Mouse (Mus musculus): ENCODE results near the gene Lpp.
A peak's percentile ranks its signal among the peaks of the same experiment; 100 is the strongest.

The Lpp gene

DNA sequence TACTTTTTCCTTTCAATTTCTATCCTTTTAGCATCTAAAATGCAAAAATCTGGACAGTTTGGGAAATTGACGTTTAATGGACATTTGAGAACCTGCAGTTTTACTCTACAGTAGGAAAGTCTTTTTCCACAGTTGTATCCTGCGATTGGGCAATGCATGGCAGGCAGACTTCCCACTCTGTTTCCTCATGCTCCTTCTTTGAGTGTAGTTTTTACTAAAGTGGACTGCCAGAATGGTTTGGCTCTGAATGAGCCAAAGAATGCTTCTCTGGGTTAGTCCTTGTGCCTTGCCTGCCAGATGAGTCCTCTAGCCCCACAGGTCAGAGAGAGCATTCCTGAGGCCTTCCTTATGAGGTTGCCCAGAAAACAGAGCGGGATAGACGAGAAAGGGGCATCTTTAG is 166.5 kb downstream of the Lpp start:
- DNase-seq (ENCODE audit: low spot score in 2 of 2), result no peak

DNA sequence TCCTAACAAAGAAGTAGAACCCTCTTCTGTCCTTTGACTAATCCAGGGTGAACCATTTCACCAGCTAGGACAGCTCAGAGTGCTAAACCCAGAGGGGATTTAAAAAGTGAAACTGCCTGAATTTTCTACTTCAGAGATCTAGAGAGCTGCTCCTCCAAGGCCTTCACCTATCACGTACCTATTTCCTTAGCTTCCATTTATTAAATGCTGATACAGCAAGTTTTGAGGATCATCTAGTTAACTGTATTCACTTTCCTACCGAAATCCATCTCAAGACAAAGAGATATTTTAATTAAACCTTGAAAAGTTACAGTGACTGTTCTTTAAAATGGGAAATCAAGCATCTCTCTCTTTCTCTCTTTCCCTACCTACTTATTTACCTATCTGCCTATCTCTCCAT is 167.7 kb downstream of the Lpp start:
- DNase-seq (ENCODE audit: low spot score in 2 of 2), result no peak

DNA sequence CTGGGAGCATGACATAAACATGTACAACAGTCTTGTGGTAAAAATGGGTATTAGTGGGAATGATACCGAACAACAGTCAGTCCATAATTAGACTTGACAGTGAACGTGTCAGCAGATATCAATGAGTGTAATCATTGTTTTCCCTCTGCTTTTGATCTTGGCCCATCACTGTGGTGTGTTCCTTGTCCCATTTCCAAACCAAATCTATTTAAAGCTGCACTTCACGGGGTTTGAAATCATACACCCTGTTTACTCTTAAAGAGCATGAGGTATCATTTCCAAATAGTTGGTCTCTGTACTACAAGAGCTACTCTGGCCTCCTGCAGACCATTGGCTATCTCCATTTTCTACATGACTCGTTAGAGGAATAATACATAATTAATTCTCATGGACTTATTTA is 168.3 kb downstream of the Lpp start:
- no peak for DNase-seq (ENCODE audit: low spot score in 2 of 2)

DNA sequence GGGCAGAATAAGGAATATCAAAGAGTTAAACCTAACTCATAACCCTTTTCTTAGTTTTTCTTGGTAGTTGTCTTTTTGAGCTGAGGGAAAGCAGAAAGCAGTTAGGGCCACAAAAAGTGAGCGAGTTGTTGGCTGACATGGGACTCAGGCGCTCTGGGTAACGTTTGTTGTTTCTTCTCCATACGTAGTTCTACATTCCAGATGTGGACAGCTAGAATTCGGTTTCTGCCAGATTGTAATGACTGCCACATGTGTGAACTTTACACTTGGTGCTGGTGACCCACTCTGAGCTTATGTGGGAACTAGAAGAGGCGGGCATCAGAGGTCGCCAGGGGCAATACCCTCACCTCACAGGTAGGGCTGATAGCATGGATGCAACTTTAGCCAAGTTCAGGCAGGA is 172.0 kb downstream of the Lpp start:
- no peak for DNase-seq (ENCODE audit: low spot score in 2 of 2)

DNA sequence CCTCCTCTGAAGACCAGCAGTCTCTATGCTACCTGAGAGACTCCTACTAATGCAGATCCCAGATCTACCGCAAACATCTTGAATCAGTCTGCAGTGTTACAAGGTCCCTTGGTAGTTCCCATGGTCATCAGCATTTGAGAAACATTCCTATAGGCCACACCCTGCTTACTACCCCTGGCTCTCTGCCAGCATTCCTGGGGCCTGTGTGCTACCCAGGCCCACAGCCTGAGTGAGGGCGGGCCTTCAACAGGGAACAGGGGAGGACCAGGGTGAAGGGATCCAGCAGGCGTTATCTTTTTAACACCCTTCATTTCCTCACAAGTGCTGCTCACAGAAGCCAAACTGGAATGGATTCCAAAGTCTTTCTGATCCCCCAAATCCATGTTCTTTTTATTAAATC is 173.0 kb downstream of the Lpp start:
- no peak for DNase-seq (ENCODE audit: low spot score in 2 of 2)

DNA sequence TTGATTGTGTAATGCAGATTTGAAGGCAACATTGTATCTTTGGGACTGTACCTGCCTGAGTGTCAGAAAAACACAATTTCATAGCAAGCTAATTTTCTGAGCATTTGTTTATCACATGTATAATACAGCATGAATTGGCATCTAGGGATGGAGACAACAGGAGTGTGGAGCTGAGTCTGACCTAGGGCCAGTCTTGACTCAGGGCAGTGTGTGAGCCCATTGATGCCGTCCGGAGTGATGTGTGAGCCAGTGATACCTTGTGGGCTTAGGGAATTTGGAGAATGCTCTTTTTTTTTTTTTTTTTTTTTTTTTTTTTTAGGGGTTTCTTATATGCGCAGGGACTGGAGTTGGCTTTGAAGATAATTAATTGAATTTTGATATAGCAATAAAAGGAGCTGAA is 174.3 kb downstream of the Lpp start:
- DNase-seq (ENCODE audit: low spot score in 2 of 2), result no peak

DNA sequence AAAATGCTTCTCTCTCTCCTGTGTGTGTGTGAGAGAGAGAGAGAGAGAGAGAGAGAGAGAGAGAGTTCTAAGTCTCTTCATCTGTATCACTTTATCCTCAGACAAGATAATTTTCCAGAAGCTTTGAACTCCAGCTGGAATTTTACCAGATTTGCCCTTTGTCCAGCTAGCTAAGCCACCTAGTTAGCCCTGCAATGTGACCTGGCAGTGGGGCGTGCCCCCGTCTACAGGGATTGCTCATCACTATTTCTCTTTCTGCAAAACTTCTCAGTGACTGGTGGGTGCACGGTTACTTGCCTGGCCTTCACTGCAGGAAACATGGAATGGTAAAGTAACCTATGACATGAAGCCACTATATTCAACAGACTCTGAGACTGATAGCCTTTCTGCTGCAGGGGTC is 174.8 kb downstream of the Lpp start:
- DNase-seq (ENCODE audit: low spot score in 2 of 2), result no peak

DNA sequence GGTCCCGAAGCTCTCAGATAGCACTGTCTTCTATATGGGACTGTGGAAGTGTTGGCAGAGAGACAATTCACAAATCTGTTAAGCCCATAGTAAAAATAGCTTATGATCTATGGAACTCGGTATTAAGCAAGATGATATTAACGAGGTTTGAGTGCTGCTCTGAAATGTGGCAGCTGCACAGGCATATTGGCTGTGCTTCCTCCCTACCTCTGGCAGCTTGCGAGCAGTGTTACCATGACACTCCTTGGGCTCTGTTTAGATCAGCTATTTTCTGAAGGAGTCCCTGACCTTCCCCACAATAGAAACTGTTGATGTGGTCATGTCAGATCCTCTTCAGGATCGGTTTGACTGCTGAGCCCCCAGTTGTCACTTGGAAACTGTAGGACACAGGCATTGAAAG is 176.4 kb downstream of the Lpp start:
- no peak for DNase-seq (ENCODE audit: low spot score in 2 of 2)

DNA sequence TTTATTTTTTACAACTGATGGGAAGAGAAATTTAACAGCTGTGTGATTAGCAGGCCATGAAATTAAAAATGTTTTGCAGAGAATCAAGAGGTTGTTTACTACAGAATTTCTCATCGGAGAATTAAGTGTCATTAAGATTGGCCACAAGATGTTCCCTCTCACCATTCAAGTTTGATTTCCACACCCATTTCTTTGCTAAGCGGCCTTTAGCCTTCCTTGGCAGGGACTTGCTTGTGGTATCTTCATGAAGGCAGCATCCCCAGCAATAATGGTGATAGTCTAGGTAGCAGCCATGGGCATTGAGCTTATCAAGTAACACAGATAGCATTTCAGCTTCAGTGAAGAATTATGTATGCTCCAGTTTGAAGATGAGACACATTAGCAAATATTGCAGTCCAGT is 183.7 kb downstream of the Lpp start:
- no peak for DNase-seq (ENCODE audit: low spot score in 2 of 2)

DNA sequence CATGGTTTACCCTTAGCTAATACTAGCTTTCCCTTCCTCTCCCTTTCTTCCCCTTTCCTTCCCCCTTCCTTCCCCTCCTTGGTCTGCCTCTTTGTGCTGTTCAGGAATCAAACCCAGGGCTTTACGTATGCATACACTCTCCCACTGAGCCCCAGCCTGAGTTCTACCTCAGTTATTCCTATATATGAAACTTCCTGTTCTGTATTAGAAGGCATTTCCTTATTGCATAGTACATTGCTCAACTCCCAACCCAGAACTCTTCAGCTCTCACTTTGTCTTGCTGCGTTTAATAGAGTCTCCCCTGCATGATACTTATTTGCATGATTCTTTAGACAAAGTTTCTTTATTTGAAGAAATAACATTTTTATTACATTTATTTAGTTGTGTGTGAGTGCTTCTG is 184.5 kb downstream of the Lpp start:
- DNase-seq (ENCODE audit: low spot score in 2 of 2), result no peak

DNA sequence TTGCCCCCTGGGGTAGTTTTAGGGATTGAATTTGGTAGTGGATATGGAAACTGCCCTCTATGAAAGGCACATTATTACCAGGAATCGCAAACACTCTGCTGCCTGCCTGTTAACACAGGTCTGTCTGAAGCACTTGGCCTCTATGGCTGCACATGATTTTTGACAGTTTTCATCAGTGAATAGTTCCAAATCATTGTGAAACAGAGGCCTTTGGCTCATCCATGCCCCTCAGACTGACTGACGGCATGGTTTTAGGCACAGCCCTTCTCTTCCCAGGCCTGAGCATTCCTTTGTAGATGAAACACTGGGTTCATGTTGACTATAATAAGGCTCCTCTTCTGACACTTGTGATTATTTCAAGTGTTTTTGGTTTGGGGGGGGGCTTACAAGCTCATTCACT is 189.5 kb downstream of the Lpp start:
- no peak for DNase-seq (ENCODE audit: low spot score in 2 of 2)

DNA sequence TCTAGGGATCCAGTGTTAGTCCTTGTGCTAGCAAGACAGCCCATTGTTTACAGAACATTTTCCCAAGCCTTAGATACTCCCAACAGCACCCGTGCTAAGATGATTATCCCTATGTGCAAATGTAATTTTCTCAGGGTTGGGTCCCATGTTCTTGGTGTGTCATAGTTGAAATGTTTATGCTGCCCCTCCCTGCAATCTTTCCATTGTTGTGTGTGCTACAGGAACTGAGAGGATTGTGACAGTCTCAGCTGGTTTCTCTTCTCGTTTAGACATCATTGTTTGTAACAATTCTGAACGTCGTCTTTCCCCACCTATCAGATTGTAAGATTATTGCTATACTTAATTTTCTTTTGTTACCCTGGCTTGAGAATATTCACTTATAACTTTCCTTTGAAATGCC is 200.2 kb downstream of the Lpp start:
- DNase-seq (ENCODE audit: low spot score in 2 of 2), result no peak

DNA sequence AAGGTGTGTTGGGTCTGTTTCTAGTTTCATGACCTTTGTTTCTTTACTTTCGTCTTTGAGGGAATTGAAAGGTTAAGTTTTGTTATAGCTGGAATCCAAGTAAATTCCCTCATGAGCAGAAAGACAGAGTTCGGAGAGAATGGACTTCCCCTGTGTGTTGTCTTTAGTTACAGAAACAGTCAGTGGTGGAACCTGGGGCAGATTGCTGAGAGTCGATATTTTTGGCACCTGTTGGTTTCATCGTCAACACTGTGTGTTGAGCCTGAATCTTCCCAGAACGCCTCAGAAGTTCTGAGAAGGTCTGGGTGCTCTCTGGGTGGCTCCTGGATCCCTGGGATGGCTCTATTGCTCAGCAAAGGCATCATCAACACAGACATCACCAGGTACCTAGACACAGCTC is 201.2 kb downstream of the Lpp start:
- DNase-seq (ENCODE audit: low spot score in 2 of 2), result no peak

DNA sequence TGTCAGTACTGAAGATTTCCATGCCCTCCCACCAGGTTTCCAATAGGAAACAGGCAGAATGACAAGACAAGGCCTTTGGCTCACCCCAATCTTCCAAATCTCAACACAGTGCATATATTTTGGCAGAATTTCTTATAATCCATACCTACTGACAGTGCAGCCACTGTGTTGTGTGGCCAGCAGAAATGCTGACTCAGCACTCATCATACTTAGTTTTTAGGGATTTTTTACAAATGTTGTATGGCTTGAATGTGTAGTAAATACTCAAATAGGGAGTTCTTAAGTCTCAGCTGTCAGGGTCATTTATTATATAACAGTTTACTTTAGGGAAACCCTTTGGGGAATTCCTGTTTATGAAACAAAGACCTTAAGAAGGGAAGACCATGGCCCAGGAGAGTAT is 202.2 kb downstream of the Lpp start:
- no peak for DNase-seq (ENCODE audit: low spot score in 2 of 2)

DNA sequence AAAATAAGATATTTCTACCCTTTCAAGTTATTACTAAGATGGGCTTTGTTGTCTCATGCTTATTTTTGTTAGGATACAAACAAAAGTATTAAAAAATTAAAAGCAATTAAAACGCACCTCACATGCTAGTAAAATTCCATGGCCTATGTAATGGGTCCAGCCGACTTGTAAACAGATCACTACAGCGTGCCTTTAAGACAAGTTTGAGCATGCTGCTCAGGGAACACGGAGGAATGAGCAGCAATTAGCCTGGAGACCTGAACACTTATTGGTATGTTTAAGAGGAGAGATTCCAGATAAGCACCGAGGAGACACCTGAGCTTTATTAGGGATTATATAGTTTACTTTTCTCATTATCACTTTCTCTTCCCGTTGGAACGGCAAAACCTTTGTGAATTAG is 205.3 kb downstream of the Lpp start:
- DNase-seq (ENCODE audit: low spot score in 2 of 2), result no peak

DNA sequence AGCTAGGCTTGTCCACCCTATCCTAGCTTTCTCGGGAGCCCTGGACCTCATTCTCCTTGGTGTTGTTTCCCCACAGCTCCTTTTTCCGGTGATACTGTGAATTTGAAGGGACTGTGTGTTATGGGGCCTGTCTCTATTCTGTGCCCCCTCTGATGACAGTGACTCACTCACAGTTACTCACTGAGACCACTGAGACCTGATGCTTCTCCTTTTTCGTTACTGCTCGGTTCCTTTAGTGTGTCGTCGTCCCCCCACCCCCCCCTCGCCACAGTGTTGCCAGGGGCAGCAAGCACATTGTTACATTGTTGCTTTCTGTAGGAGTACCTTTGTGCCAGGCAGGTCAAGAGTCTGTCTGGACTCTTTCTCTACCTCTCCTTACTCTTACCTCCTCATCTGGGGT is 206.5 kb downstream of the Lpp start:
- DNase-seq (ENCODE audit: low spot score in 2 of 2), result no peak

DNA sequence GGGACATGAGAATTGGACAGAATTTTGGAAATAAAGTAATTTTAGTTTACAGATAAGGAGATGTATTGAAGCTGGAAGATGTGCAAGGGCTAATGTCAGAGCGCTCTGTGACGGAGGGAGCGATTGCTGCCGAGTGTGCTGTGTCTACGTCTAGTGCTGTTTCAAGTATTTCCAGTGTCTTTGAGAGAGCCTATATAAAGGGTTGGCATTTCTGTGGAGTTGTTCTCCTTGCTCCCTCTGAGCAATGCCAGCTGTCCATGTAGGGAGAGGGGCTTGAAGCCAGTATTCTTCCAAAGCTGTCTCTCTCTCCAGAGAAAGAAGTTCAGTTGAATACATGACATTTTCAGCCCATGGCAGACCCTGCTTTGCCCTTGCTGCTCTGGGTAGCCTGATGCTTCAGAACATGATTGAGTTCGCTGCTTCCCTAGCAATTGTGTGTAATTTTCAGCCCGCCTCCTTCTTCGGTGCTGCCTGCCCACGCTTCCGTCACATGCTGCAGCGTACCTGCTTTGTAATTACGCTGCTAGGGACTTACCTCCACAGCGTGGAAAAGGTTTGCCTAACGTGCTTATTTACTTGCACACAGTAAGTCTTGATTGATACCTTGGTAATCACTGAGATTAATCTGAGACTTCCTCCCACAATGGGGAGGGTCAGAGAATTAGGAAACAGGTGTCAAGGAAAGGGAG is 207.1 kb downstream of the Lpp start:
- DNase-seq (ENCODE audit: low spot score in 2 of 2), result peak in 1 of 2 experiments; percentile 11

DNA sequence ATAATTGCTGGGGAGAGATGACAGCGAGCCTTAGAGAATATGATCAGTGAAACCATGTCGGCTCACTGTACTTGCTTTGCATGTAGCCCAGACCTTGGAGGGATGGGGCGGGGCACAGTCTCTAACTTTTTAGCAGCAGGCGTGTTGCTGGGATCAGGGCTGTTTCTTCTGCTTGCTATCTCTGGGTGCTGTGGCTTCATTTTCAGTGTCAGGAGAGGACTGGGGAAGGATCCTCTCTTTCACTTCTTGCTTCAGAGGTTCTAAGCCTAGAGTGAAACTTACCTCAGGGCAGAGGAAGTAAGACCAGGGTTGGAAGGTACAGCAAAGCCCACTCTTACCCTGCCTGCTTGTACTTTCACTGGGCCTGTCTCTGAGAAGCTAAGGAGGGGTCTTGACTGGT is 210.0 kb downstream of the Lpp start:
- DNase-seq (ENCODE audit: low spot score in 2 of 2), result no peak

DNA sequence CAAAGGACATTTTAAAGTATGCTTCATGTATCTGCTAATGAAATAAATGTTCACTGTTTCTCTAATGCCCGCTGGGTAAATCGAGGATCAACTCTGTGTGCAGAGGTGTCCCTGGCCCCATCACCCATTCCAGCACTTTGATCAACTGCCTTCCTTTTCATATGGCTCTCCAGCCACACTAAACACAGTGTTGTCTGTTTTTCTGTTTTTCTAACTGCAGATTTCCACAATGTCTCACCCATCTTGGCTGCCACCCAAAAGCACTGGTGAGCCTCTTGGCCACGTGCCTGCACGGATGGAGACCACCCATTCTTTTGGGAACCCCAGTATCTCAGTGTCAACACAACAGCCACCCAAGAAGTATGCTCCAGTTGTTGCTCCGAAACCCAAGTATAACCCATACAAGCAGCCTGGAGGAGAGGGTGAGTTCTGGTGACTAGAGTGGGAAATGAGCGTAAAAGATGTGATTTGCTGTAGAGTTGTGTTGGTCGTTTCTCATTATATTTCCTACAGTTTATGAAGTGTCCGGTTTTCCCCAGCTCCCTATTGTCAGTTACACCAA is 214.7 kb downstream of the Lpp start:
- no peak for DNase-seq (ENCODE audit: low spot score in 2 of 2)

DNA sequence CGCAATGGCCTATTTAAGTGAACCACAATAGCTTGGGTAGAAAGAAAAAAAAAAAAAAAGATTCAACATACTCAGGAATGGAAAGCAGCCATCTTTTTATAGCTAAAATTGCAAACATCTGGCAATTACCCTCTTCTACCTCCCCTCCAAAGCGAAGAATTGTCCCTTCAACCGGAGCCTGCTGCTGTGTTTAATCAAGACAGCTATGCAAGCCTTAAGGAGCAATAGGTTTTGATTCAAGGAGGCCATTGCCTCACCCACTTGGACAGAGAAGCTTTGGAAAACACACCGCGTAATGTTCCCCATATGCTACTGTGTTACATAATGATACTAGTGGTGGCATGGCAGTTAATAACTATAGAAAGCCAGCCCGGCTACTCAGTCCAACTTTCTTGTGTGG is 226.2 kb downstream of the Lpp start:
- peak in 1 of 2 experiments; percentile 11 for DNase-seq (ENCODE audit: low spot score in 2 of 2)

DNA sequence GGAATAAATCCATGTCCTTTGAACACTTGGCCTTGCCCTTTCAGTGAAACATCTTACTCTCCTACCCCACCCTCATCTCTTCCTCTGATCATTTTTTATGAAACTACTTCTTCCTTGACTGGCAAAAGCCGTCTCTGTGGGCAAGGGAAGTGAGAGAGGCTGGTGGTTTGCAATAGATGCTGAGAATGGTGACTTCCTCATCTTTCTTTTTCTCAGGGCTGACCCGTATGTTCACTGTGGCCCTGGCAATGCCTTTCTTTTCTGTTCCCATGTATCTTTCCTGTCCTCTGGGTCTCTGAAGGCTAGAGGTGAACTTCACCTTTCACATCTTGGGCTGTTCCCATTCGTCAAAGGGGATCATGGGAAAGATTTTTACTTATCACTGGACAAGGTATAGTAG is 226.7 kb downstream of the Lpp start:
- DNase-seq (ENCODE audit: low spot score in 2 of 2), result no peak

DNA sequence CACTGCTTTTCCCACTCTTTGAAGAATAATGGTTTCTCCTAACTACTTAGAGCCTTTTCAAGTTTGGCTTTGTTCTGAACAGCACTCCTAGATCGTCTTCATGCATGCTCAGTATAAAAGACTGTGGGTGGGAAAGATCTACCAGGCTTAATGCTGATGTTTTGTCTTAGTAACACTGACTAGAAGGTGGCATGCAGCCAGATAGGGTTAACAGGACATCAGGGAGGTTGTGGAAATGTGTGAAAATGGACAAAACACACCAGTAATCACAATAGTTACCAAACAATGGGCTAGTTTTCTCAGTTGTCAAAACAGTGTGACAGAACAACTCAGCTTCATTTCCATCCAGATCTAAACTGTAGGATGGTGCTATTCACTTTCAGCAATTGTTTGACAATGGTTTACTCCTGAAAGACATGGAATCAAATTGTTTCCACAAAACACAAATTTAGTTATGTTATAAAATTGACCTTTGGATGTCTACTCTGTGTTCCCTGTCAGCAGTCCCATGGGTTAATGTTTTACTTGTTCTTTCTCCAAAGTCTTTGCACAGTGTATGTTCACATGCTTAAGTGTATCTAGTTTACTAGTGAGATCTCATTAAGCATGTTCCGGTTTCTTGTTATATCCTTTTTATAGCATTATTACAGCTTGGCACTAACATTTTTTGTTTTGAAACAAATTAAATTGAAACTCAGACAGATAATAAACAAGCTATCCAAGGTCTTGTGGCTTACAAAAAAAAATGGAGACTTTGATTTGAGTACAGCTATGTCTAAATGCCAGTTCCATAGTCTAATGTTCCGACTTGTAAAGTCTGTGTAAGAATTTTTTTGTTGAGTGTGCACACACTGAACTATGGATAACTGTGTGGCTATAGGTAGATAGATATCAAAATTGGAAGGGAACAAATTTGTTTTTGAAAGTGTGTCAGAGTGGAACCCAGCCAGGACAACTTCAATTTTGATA is 229.2 kb downstream of the Lpp start:
- DNase-seq (ENCODE audit: low spot score in 2 of 2), result no peak

DNA sequence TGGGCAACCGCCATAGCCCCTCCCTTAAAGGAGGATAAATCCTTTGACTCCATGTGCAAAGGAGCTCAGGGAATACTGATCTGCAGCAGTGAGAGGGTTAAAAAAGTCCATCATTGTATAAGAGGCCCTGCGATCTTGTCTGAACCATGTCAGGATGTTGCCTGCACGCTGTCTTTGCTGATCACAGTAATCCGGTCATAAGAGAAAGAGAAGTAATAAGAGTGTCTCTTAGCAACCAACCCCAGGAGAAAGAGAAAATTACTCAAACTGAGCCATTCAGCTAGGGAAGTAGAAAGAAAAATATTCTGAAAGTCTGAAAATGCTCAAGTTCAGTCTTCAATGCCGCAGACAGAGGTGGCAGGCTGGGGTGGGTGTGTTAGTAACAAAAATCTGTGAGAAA is 231.0 kb downstream of the Lpp start:
- peak; percentile 18 to 36 for DNase-seq (ENCODE audit: low spot score in 2 of 2)
